Mouse (Mus musculus): ENCODE measurements around the gene Zscan20. TPM values are rescaled to one million over a fixed set of nuclear protein-coding genes. Genes with fewer than 3 reads are reported as not detected.
A peak's percentile ranks its signal among the peaks of the same experiment; 100 is the strongest.
"Not testable (repeated sequence)": the region's sequence is repeated elsewhere in the genome, so short reads cannot be mapped to it uniquely, and the experiment has no call there.

Zscan20 gene
- polyA plus RNA-seq, 1 experiment from 2014 or later, result 6.6 TPM

- Histone ChIP-seq H3K9me3 (no peaks in the 10 kb centered on the region), H3K27me3 (no peaks in the 10 kb centered on the region), H3K4me1 (peaks cover 20% of the 10 kb centered on the region), H3K36me3 (no peaks in the 10 kb centered on the region), H3K4me2 (replicated peaks) (no peak overlapping the region), H3K27ac (no peak overlapping the region), H3K9ac (no peak overlapping the region), H3K4me3 (no peak overlapping the region)
- no peak for ATAC-seq (ENCODE audit: insufficient number of reproducible peaks, insufficient read depth, low FRiP score, low TSS enrichment)
- 35% methylated on average over 11 of the region's 11 CpGs for WGBS
These were observed 27.4 kb upstream of the Zscan20 start for GRCm38 (mm10) chr4:128637250-128637649.

- WGBS, result 60% methylated on average over 10 of the region's 10 CpGs
- Histone ChIP-seq H3K9me3 (no peaks in the 10 kb centered on the region), H3K27ac (no peak overlapping the region), H3K4me2 (replicated peaks) (no peak overlapping the region), H3K4me1 (peaks cover 20% of the 10 kb centered on the region), H3K36me3 (no peaks in the 10 kb centered on the region), H3K4me3 (no peak overlapping the region), H3K9ac (no peak overlapping the region), H3K27me3 (no peaks in the 10 kb centered on the region)
- no peak for ATAC-seq (ENCODE audit: insufficient number of reproducible peaks, insufficient read depth, low FRiP score, low TSS enrichment)
These were observed 26.1 kb upstream of the Zscan20 start for GRCm38 (mm10) chr4:128635894-128636585.

DNA sequence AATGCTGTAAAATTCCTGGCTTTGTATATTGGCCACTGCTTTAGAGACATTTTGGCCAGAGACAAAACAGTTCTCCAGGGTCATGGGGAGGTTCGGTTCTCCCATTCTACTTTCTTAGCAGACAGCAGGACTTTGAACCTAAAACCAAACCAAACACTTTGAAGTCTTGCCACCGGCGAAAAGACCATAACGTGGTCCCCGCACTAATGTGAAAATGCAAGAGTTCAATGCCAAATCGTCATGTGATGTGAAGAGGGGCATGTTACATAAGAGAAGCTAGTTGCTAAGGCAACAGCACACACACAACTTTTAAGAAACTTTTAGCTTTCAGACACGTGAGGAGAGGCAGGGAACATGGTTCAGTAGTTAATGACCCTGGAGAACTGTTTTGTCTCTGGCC is 25.6 kb upstream of the Zscan20 start:
- ATAC-seq (ENCODE audit: insufficient number of reproducible peaks, insufficient read depth, low FRiP score, low TSS enrichment), result no peak
- H3K27ac ChIP-seq, result no peak overlapping the region
- H3K36me3 ChIP-seq, result no peaks in the 10 kb centered on the region
- WGBS, result 85% methylated on average over 7 of the region's 7 CpGs
- no peak overlapping the region for H3K4me3 ChIP-seq
- H3K4me1 ChIP-seq, result peaks cover 20% of the 10 kb centered on the region
- H3K4me2 ChIP-seq (replicated peaks), result no peak overlapping the region
- H3K9me3 ChIP-seq, result no peaks in the 10 kb centered on the region
- no peak overlapping the region for H3K9ac ChIP-seq
- no peaks in the 10 kb centered on the region for H3K27me3 ChIP-seq

DNA sequence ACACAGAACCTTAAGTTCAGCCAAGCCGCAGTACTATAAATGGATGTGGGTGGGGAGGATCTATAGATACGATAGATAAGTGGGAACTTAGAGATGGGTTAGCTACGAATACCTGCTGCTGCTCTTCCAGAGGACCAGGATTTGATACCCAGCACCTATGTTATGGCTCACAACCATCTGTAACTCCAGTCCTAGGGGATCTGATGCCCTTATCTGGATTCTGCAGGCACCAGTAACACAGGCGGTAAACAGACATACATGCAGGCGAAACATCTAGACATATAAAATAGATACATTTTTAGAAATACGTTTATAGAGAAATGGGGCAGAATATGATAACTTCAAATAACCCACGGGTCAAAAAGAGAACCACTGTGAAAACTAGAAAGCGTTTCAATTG is 11.2 kb upstream of the Zscan20 start:
- Histone ChIP-seq H3K9ac (no peak overlapping the region), H3K36me3 (no peaks in the 10 kb centered on the region), H3K4me3 (no peak overlapping the region), H3K4me2 (replicated peaks) (no peak overlapping the region), H3K27ac (no peak overlapping the region), H3K27me3 (no peaks in the 10 kb centered on the region), H3K4me1 (peaks cover 34% of the 10 kb centered on the region), H3K9me3 (no peaks in the 10 kb centered on the region)
- no peak for ATAC-seq (ENCODE audit: insufficient number of reproducible peaks, insufficient read depth, low FRiP score, low TSS enrichment)
- 91% methylated on average over 8 of the region's 8 CpGs for WGBS

DNA sequence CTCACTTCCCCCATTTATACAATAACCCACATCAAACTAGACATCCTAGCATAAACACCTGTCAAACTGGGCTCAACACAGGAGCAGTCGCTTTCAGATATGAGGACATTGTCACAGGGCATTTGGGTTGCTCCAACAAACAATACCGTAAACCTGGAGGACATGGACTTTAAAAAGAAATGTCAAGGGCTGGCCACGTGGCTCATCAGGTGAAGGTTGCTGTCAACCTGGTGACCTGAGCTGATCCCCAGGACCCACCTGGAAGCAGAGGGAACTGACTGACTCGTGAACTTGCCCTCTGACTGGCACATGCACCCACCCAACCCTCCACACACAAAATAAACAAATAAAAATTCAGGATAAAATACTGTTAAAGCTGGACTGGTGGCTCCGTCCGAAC is 10.7 kb upstream of the Zscan20 start:
- ATAC-seq (ENCODE audit: insufficient number of reproducible peaks, insufficient read depth, low FRiP score, low TSS enrichment), result no peak
- 78% methylated on average over 6 of the region's 6 CpGs for WGBS

GRCm38 (mm10) chr4:128618963-128619362 is 9.1 kb upstream of the Zscan20 start:
- no peak for ATAC-seq (ENCODE audit: insufficient number of reproducible peaks, insufficient read depth, low FRiP score, low TSS enrichment)
- Histone ChIP-seq H3K9me3 (no peaks in the 10 kb centered on the region), H3K36me3 (no peaks in the 10 kb centered on the region), H3K27me3 (no peaks in the 10 kb centered on the region), H3K27ac (0 out of 2 replicates have a peak overlapping the region, but pooled peaks have one; percentile 47), H3K4me2 (replicated peaks) (no peak overlapping the region), H3K9ac (no peak overlapping the region), H3K4me1 (peaks cover 34% of the 10 kb centered on the region), H3K4me3 (no peak overlapping the region)
- WGBS, result 18% methylated on average over 2 of the region's 2 CpGs

More for the DNA sequence above, 10.7 kb upstream of the Zscan20 start:
- no peak overlapping the region for H3K4me2 ChIP-seq (replicated peaks)
- no peak overlapping the region for H3K27ac ChIP-seq
- H3K9me3 ChIP-seq, result no peaks in the 10 kb centered on the region
- no peak overlapping the region for H3K4me3 ChIP-seq
- H3K4me1 ChIP-seq, result peaks cover 34% of the 10 kb centered on the region
- H3K9ac ChIP-seq, result no peak overlapping the region
- no peaks in the 10 kb centered on the region for H3K27me3 ChIP-seq
- no peaks in the 10 kb centered on the region for H3K36me3 ChIP-seq

DNA sequence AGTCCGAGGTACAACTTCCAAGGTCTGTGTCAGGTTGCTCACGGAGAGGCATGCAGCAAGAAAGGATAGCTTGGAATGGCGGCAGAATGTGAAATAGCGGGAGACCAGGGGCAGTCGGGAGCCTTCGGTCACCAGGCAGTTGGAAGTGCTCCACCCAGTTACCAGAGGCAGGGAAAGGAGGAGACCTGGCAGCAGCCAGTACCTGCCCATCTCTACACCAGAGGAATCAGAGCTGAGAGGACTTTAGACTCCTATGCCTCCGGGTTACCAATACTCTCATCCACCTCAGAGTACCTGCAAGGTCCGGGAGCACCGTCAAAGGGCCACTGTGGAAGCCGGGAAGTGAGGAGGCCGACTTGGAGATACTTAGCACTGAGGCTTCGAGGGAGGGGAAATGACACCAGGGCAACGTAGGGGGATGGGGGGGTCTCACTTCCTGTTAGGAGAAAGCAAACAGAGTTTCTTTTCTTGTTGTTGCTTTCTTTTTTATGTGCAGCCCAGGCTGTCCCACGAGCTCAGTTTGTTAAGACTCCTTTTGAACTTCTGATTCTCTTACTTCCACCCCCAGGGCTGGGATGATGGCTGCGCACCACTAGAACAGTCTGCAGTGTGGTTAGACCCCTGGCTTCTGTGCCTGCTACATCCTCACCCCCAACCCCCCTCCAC is 8.5 kb upstream of the Zscan20 start, which contains the start of gene Tlr12:
TSS of gene Tlr12 (minus strand) at position 374 of the 666 bp plus-strand sequence.
- H3K9me3 ChIP-seq, result no peaks in the 10 kb centered on the region
- H3K36me3 ChIP-seq, result no peaks in the 10 kb centered on the region
- ATAC-seq (ENCODE audit: insufficient number of reproducible peaks, insufficient read depth, low FRiP score, low TSS enrichment), result no peak
- 51% methylated on average over 15 of the region's 15 CpGs for WGBS
- 0 out of 2 replicates have a peak within 1 kb of the TSS, but pooled peaks have one; percentile 47 for H3K27ac ChIP-seq
- no peak within 1 kb of the TSS for H3K4me3 ChIP-seq
- peaks cover 34% of the 10 kb centered on the region for H3K4me1 ChIP-seq
- H3K9ac ChIP-seq, result no peak within 1 kb of the TSS
- no peaks in the 10 kb centered on the region for H3K27me3 ChIP-seq
- no peak within 1 kb of the TSS for H3K4me2 ChIP-seq (replicated peaks)

DNA sequence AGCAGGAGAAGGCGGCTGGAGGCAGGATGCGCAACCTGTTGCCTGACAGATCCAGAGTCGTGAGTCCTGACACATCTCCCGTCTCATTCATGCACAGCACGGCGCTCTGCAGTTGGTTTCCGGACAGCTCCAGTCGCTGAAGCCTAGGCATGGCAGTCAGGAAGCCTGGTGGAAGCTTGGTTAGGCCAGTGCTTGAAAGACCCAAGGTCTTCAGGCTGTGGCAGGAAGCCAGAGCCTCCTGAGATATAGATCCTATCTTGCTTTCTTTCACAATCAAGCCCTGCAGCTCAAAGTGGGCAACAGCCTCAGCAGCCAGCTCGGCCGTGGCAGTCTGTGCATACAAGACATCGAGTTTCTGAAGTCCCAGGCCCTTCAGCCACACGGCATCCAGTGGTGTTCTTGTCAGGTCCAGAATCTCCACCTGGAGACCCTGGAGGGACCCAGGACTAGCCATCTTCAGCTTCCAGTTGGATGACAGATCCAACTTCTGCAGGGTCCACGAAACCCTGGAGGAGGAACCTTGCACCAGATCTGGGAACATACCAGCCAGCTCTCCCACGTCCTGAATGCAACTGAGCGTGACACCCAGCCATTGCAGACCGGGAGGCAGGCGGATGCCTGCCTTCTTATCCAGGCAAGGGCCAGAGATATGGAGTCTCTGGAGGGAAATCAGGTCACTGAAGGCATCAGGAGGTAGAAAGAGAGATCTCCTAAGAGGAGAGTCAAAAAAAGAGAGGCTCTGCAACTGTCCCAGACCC is 7.6 kb upstream of the Zscan20 start:
- WGBS, result 69% methylated on average over 17 of the region's 17 CpGs
- Histone ChIP-seq H3K36me3 (no peaks in the 10 kb centered on the region), H3K4me1 (peaks cover 34% of the 10 kb centered on the region), H3K27me3 (no peaks in the 10 kb centered on the region), H3K9me3 (no peaks in the 10 kb centered on the region), H3K9ac (no peak overlapping the region), H3K27ac (0 out of 2 replicates have a peak overlapping the region, but pooled peaks have one; percentile 37), H3K4me3 (no peak overlapping the region), H3K4me2 (replicated peaks) (no peak overlapping the region)
- no peak for ATAC-seq (ENCODE audit: insufficient number of reproducible peaks, insufficient read depth, low FRiP score, low TSS enrichment)

GRCm38 (mm10) chr4:128615761-128616160 is 5.9 kb upstream of the Zscan20 start:
- Histone ChIP-seq H3K4me2 (replicated peaks) (no peak overlapping the region), H3K9ac (no peak overlapping the region), H3K4me3 (no peak overlapping the region), H3K4me1 (peaks cover 34% of the 10 kb centered on the region), H3K27ac (no peak overlapping the region), H3K36me3 (no peaks in the 10 kb centered on the region), H3K27me3 (no peaks in the 10 kb centered on the region), H3K9me3 (no peaks in the 10 kb centered on the region)
- WGBS, result 86% methylated on average over 14 of the region's 14 CpGs
- ATAC-seq (ENCODE audit: insufficient number of reproducible peaks, insufficient read depth, low FRiP score, low TSS enrichment), result no peak

DNA sequence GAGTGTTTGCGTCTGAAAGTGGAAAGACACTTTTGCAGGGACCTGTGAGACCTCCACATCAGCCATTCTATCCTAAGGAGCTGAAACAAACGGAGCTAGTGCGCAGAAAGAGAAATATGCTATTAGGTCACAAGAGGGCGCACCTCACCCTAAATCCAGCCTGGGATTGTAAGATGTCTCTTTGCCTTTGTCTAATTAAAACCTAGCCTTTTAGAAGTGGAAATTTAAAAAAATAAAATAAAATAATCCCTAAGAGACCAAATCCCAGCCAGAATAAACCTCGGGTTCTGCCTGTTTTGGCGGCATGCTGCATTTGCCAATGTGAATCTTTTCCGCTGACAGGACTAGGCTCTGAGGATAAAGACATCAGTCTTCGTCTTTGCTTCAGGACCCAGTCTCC is 3.4 kb upstream of the Zscan20 start:
- no peak for ATAC-seq (ENCODE audit: insufficient number of reproducible peaks, insufficient read depth, low FRiP score, low TSS enrichment)
- no peaks in the 10 kb centered on the region for H3K36me3 ChIP-seq
- WGBS, result 20% methylated on average over 8 of the region's 8 CpGs
- no peak overlapping the region for H3K9ac ChIP-seq
- H3K27me3 ChIP-seq, result no peaks in the 10 kb centered on the region
- no peak overlapping the region for H3K4me2 ChIP-seq (replicated peaks)
- no peak overlapping the region for H3K27ac ChIP-seq
- no peak overlapping the region for H3K4me3 ChIP-seq
- H3K4me1 ChIP-seq, result peaks cover 25% of the 10 kb centered on the region
- H3K9me3 ChIP-seq, result no peaks in the 10 kb centered on the region

DNA sequence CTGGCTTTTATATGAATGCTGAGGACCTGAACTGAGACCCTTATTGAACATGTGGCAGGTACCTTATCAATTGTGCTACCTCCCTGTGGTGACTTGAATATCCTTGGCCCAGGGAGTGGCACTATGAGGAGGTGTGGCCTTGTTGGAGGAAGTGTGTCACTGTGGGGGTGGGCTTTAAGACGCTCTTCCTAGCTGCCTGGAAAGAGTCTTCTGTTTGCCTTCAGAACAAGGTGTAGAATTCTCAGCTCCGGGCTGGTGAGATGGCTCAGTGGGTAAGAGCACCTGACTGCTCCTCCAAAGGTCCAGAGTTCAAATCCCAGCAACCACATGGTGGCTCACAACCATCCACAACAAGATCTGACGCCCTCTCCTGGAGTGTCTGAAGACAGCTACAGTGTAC is 1.8 kb upstream of the Zscan20 start:
- WGBS, result 84% methylated on average over 3 of the region's 3 CpGs
- not testable (repeated sequence) for H3K36me3 ChIP-seq; H3K4me1 ChIP-seq; H3K9ac ChIP-seq; H3K27ac ChIP-seq; ATAC-seq (ENCODE audit: insufficient number of reproducible peaks, insufficient read depth, low FRiP score, low TSS enrichment); H3K4me3 ChIP-seq; H3K4me2 ChIP-seq (replicated peaks); H3K9me3 ChIP-seq; H3K27me3 ChIP-seq
